Mouse (Mus musculus) heart, embryonic 14.5 days (tissue): ENCODE data around the gene Slc13a3. TPM values are rescaled to one million over a fixed set of nuclear protein-coding genes. Genes with fewer than 3 reads are reported as not detected.

Source experiments
- ATAC-seq: fragments of 200-750 bp; cut with Nextera tagmentation; 2 replicates; pipeline ENCODE4 v1.8.0; 2017; ENCODE audit warnings: low read depth, moderate TSS enrichment; ENCODE audit not compliant: insufficient number of reproducible peaks, insufficient read depth, low FRiP score
- H3K27ac ChIP-seq, 2 experiments: fragments of 200-500 bp in 1 of 2; fragments of 300-500 bp in 1 of 2; sonication (generic) in 1 of 2; replicated peaks in 1 of 2; 2 replicates each; pipeline ENCODE4 v1.5.1; 2012 to 2014; ENCODE audit warnings: low read depth in 2 of 2, low read length in 2 of 2, control low read depth in 1 of 2, mild to moderate bottlenecking in 1 of 2, mixed read lengths in 1 of 2; ENCODE audit not compliant: control insufficient read depth in 1 of 2, insufficient read depth in 1 of 2
- H3K27me3 ChIP-seq: fragments of 300-500 bp; sonication (generic); 2 replicates; pipeline ENCODE4 v1.6.1; 2014; ENCODE audit warnings: mild to moderate bottlenecking, low read length, control low read depth; ENCODE audit not compliant: control insufficient read depth, insufficient read depth
- H3K36me3 ChIP-seq: fragments of 300-500 bp; sonication (generic); 2 replicates; pipeline ENCODE4 v1.6.1; 2014; ENCODE audit warnings: mild to moderate bottlenecking, control low read depth, low read length, mixed read lengths; ENCODE audit not compliant: control insufficient read depth, insufficient read depth
- H3K4me1 ChIP-seq, 2 experiments: fragments of 200-500 bp in 1 of 2; fragments of 300-500 bp in 1 of 2; sonication (generic) in 1 of 2; 2 replicates each; pipeline ENCODE4 v1.6.1; 2012 to 2014; ENCODE audit warnings: low read length in 2 of 2, control low read depth in 1 of 2, mixed read lengths in 1 of 2; ENCODE audit not compliant: control insufficient read depth in 2 of 2, insufficient read depth in 2 of 2
- H3K4me2 ChIP-seq: fragments of 300-500 bp; sonication (generic); 2 replicates; pipeline ENCODE4 v1.6.1; 2014; ENCODE audit warnings: mild to moderate bottlenecking, low read length
- H3K4me3 ChIP-seq, 2 experiments: fragments of 200-500 bp in 1 of 2; fragments of 300-500 bp in 1 of 2; sonication (generic) in 1 of 2; 2 replicates each; pipeline ENCODE4 v1.5.1; 2012 to 2014; ENCODE audit warnings: low read length in 2 of 2, mild to moderate bottlenecking in 2 of 2, control low read depth in 1 of 2, low read depth in 1 of 2, moderate library complexity in 1 of 2; ENCODE audit not compliant: control insufficient read depth in 1 of 2, insufficient read depth in 1 of 2
- H3K9ac ChIP-seq: fragments of 300-500 bp; sonication (generic); 2 replicates; pipeline ENCODE4 v1.6.1; 2014; ENCODE audit warnings: mild to moderate bottlenecking, low read length
- H3K9me3 ChIP-seq: fragments of 300-500 bp; sonication (generic); 2 replicates; pipeline ENCODE4 v1.6.1; 2016; ENCODE audit warnings: low read length, control low read depth; ENCODE audit not compliant: control insufficient read depth
- WGBS: fragments of 180-500 bp; shearing (Covaris S2); extraction: QIAGEN DNeasy Blood & Tissue Kit; methylation state at CpG from one replicate; pipeline ENCODE4 v1.1.7; 2014; 5-methylcytosine and 5-hydroxymethylcytosine counted together
- polyA plus RNA-seq: library from polyadenylated mRNA; unstranded; fragments of >200 nt; fragmentation: Nextera tagmentation; extraction: Ambion mirVana; gene quantifications from 2 replicates; pipeline ENCODE4 v1.2.1, GENCODE M21; 2014

Slc13a3 gene
- polyA plus RNA-seq, 1 experiment from 2014 or later = 0.26 TPM

DNA sequence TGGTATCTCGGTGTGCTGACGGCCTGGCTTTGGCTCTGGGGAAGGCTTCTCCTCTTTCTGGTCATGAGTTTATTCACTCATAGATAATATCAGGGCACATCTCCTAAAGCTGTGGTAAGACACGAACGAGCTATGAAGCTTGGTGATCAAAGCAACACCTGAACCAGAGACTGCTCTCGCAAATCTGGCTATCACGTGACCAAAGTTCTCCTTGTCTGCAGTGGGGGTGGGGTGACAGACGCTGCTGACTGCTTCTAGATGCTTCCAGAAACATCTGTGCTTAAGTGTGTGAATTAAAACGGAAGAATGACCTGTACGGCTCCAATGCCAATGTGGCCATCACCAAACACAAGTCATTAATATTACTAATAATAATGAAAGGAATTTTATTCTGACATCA lies 36.7 kb upstream of the Slc13a3 start:
- no peak overlapping the region for H3K9ac ChIP-seq
- no peaks in the 10 kb centered on the region for H3K36me3 ChIP-seq
- H3K27me3 ChIP-seq = 0 out of 2 replicates have a peak, but pooled peaks cover 5% of the 10 kb centered on the region
- 53% methylated on average over 9 of the region's 9 CpGs for WGBS
- no peak overlapping the region for H3K4me2 ChIP-seq
- H3K4me1 ChIP-seq = peaks cover 7 to 16% of the 10 kb centered on the region in 2 experiments; a peak in 3 of 4 replicates
- no peak overlapping the region for H3K27ac ChIP-seq
- H3K9me3 ChIP-seq = no peaks in the 10 kb centered on the region
- no peak for ATAC-seq
- no peak overlapping the region for H3K4me3 ChIP-seq

- 4% methylated on average over 27 of the region's 32 CpGs for WGBS
- ATAC-seq = peak; percentile 83
- Histone ChIP-seq H3K4me2 (peak within 1 kb of the TSS; percentile 73), H3K27me3 (0 out of 2 replicates have a peak, but pooled peaks cover 5% of the 10 kb centered on the region), H3K9ac (peak within 1 kb of the TSS; percentile 75), H3K9me3 (no peaks in the 10 kb centered on the region), H3K4me1 (peaks cover 8% of the 10 kb centered on the region in 2 experiments), H3K4me3 (peak within 1 kb of the TSS; percentile 49 to 56), H3K27ac (peak within 1 kb of the TSS; percentile 24 to 57; a peak in 3 of 4 replicates), H3K36me3 (no peaks in the 10 kb centered on the region)
These were observed 30.5 kb upstream of the Slc13a3 start, which contains the start of gene Slc2a10 for GRCm38 (mm10) chr2:165503259-165504203. TSS of gene Slc2a10 (plus strand) at chr2:165503787.

DNA sequence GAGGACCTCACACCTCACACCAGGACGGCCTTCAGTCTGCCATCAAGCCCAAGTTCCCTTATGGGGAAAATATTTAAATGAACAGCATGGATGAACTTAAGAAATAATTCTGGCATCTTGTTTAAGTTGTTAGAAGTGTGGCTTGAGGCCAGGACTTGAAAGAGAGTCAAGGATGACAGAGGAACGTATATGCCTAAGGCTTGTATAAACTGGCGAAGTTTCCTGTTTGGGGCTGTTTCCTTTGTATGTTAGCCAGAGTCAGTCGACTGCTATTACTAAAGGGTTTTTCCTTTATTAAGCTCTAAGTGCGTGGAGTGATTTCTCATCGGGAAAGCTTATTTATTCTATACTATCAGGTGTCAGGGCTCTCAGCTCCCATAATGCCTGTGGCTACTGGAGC lies 25.8 kb upstream of the Slc13a3 start:
- no peak overlapping the region for H3K9ac ChIP-seq
- H3K4me3 ChIP-seq = no peak overlapping the region
- H3K36me3 ChIP-seq = no peaks in the 10 kb centered on the region
- 63% methylated on average over 6 of the region's 6 CpGs for WGBS
- no peak for ATAC-seq
- H3K27me3 ChIP-seq = no peaks in the 10 kb centered on the region
- no peak overlapping the region for H3K27ac ChIP-seq
- no peaks in the 10 kb centered on the region for H3K9me3 ChIP-seq
- H3K4me2 ChIP-seq = no peak overlapping the region
- peaks cover 6 to 8% of the 10 kb centered on the region in 2 experiments for H3K4me1 ChIP-seq

- H3K4me1 ChIP-seq = peaks cover 4% of the 10 kb centered on the region in 2 experiments; a peak in 3 of 4 replicates
- no peak overlapping the region for H3K9ac ChIP-seq
- H3K4me3 ChIP-seq = no peak overlapping the region
- ATAC-seq = no peak
- no peak overlapping the region for H3K4me2 ChIP-seq
- no peaks in the 10 kb centered on the region for H3K9me3 ChIP-seq
- 65% methylated on average over 2 of the region's 2 CpGs for WGBS
- no peaks in the 10 kb centered on the region for H3K36me3 ChIP-seq
- no peaks in the 10 kb centered on the region for H3K27me3 ChIP-seq
- no peak overlapping the region for H3K27ac ChIP-seq
These were observed 24.8 kb upstream of the Slc13a3 start for GRCm38 (mm10) chr2:165497706-165498275.

DNA sequence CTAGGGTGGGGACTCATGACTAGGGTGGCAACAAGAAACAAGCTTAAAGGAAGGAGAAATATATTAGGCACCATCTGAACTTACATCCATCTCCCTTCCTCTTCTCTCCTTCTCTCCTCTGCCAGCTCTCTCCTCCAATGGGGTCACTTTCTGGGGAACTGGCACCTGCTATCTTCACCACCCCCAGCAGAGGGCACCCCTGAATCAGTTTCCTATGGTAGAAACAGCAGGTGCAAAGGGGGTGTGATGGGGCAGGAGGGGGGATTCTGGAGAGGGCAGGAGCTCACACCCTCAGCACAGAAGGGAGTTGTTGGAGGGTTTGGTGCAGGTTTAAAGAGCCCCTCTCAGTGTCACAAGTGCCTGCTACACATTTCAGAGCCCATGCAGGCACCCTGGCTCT lies 23.2 kb upstream of the Slc13a3 start:
- no peak overlapping the region for H3K27ac ChIP-seq
- no peak overlapping the region for H3K4me3 ChIP-seq
- no peak for ATAC-seq

DNA sequence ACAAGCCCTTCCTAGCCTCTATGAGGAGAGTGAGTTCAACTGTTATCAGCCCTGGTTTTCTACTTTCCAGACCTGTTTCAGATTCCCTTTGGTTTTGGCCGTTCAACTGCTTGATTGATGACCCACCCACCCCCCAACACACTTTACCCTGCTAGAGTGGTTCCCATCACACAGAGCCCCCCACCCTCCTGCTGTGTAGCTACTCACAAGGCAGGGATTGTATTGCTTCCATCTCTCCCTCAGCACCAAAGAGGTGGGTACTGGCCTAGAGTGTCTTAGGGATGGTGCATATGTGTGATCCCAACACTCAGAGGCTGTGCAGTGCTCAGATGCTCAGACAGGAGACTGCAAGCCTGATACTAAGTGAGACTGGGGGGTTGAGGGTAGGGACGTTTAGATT lies 21.5 kb upstream of the Slc13a3 start:
- no peak for ATAC-seq
- no peaks in the 10 kb centered on the region for H3K9me3 ChIP-seq
- H3K36me3 ChIP-seq = peaks cover 16% of the 10 kb centered on the region
- no peaks in the 10 kb centered on the region for H3K27me3 ChIP-seq
- no peak overlapping the region for H3K9ac ChIP-seq
- H3K27ac ChIP-seq = no peak overlapping the region
- H3K4me3 ChIP-seq = no peak overlapping the region
- no peak overlapping the region for H3K4me2 ChIP-seq
- WGBS = 41% methylated on average over 2 of the region's 2 CpGs
- H3K4me1 ChIP-seq = peaks cover 4 to 11% of the 10 kb centered on the region in 2 experiments

More for the DNA sequence above, 23.2 kb upstream of the Slc13a3 start:
- Histone ChIP-seq H3K4me1 (peaks cover 4 to 11% of the 10 kb centered on the region in 2 experiments), H3K9me3 (no peaks in the 10 kb centered on the region), H3K27me3 (no peaks in the 10 kb centered on the region), H3K9ac (no peak overlapping the region), H3K4me2 (no peak overlapping the region), H3K36me3 (no peaks in the 10 kb centered on the region)

DNA sequence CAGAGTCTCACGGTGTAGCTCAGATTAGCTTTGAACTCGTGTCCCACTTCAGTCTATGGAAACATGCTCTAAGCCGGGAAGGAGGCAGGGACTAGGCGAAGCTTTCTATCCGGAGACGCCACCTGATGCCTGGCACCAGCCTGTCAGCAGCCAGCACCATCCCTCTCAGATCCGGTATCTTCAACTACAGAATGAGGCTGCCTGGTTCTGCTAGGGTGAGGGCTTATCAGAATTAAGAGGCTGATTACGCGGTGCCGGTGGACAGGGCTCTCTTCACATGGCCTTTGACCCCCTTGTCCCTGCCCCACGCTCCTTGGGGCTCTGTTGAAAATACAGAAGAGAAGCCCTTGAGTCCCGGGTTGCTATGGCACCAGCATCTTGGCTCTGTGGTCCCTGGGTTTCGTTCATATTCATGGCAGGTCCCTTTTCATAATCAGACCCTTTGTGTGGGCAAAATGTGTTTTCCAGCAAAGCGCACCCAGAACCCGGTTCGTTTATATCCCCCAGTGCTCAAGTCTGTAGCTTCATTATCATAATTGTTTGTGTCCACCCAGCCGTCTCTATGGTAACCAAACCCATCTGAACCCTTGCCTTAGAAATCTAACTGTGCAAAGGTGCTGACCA lies 20.7 kb upstream of the Slc13a3 start:
- no peak for ATAC-seq
- H3K4me1 ChIP-seq = peaks cover 4 to 11% of the 10 kb centered on the region in 2 experiments
- H3K4me3 ChIP-seq = peak overlapping the region; percentile 79 to 92
- peak overlapping the region; percentile 45 to 75; a peak in 1 of 4 replicates for H3K27ac ChIP-seq
- no peaks in the 10 kb centered on the region for H3K9me3 ChIP-seq
- peaks cover 22% of the 10 kb centered on the region for H3K36me3 ChIP-seq
- H3K27me3 ChIP-seq = no peaks in the 10 kb centered on the region
- WGBS = 22% methylated on average over 17 of the region's 17 CpGs
- peak overlapping the region; percentile 83 for H3K4me2 ChIP-seq
- peak overlapping the region; percentile 91 for H3K9ac ChIP-seq
